Mouse (Mus musculus) embryonic facial prominence, embryonic 15.5 days (tissue): ENCODE measurements around the gene Cited4. TPM values are rescaled to one million over a fixed set of nuclear protein-coding genes. Genes with fewer than 3 reads are reported as not detected.

ENCODE experiments used
- ATAC-seq: fragments of 200-750 bp; cut with Nextera tagmentation; 2 replicates; pipeline ENCODE4 v1.8.0; 2017; ENCODE audit warnings: low read depth, moderate TSS enrichment; ENCODE audit not compliant: insufficient number of reproducible peaks, low FRiP score, low TSS enrichment
- H3K27ac ChIP-seq: fragments of 300-500 bp; sonication (generic); replicated peaks from 2 replicates; pipeline ENCODE4 v1.5.1; 2015; ENCODE audit warnings: mild to moderate bottlenecking, inconsistent platforms
- H3K27me3 ChIP-seq: fragments of 300-500 bp; sonication (generic); 2 replicates; pipeline ENCODE4 v1.6.1; 2015; ENCODE audit warnings: inconsistent platforms
- H3K36me3 ChIP-seq: fragments of 300-500 bp; sonication (generic); 2 replicates; pipeline ENCODE4 v1.6.1; 2015; ENCODE audit warnings: mild to moderate bottlenecking, inconsistent platforms
- H3K4me1 ChIP-seq: fragments of 300-500 bp; sonication (generic); 2 replicates; pipeline ENCODE4 v1.6.1; 2015; ENCODE audit warnings: inconsistent platforms
- H3K4me2 ChIP-seq: fragments of 300-500 bp; sonication (generic); replicated peaks from 2 replicates; pipeline ENCODE4 v1.6.1; 2015; ENCODE audit warnings: mild to moderate bottlenecking, inconsistent platforms
- H3K4me3 ChIP-seq: fragments of 300-500 bp; sonication (generic); replicated peaks from 2 replicates; pipeline ENCODE4 v1.5.1; 2015; ENCODE audit warnings: mild to moderate bottlenecking, inconsistent platforms
- H3K9ac ChIP-seq: fragments of 300-500 bp; sonication (generic); 2 replicates; pipeline ENCODE4 v1.6.1; 2015; ENCODE audit warnings: inconsistent platforms
- H3K9me3 ChIP-seq: fragments of 300-500 bp; sonication (generic); replicated peaks from 2 replicates; pipeline ENCODE4 v1.6.1; 2016; ENCODE audit warnings: inconsistent platforms
- WGBS: fragments of 180-500 bp; shearing (Covaris S2); methylation state at CpG from one replicate; pipeline ENCODE4 v1.1.7; 2015; 5-methylcytosine and 5-hydroxymethylcytosine counted together
- polyA plus RNA-seq: library from polyadenylated mRNA; unstranded; fragments of >200 nt; fragmentation: Nextera tagmentation; extraction: Ambion mirVana; gene quantifications from 2 replicates; pipeline ENCODE4 v1.2.1, GENCODE M21; 2015

The Cited4 gene
- 5.6 and 6.8 TPM in 2 replicates for polyA plus RNA-seq

DNA sequence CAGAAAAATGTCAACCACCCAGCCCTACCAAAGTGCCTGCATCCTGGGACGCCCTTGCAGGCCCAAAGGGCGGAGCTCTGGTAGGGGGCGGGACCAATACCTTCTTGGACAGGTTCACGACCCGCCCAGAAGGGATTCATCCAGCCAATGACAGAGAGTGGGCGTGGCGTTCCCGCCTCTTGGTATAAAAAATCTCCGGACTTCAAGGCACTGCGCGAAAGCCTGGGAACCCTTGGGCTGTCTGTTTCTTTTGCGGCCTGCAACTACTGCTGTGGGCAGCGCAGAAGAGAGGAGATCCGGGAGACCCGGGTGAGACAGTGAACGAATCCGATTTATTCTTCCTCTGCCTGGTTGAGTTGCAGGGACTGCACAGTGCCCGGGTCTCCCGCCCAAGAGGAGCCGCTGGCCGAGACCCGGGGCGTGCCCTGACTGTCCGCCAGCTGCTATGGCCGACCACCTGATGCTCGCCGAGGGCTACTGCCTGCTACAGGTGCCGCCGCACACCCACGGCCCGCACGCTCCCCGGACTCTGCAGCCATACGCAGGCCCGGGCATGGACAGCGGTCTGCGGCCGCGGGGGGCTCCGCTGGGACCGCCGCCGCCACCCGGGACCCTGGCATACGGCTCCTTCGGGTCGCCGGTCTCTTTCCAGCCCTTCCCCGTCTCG, at the start of gene Cited4:
Cited4 (plus strand) TSS at position 215 of the 667 bp plus-strand sequence.
- Histone ChIP-seq H3K36me3 (no peaks in the 10 kb centered on the region), H3K9ac (peak within 1 kb of the TSS; percentile 31), H3K27me3 (peaks cover 28% of the 10 kb centered on the region), H3K4me1 (peaks cover 17% of the 10 kb centered on the region; the same call in 1 of the 2 replicates), H3K4me3 (peak within 1 kb of the TSS; percentile 53), H3K9me3 (no peaks in the 10 kb centered on the region), H3K4me2 (peak within 1 kb of the TSS; percentile 99), H3K27ac (no peak within 1 kb of the TSS)
- ATAC-seq = peak; percentile 86
- under 1% methylated on average over 50 of the region's 50 CpGs for WGBS

DNA sequence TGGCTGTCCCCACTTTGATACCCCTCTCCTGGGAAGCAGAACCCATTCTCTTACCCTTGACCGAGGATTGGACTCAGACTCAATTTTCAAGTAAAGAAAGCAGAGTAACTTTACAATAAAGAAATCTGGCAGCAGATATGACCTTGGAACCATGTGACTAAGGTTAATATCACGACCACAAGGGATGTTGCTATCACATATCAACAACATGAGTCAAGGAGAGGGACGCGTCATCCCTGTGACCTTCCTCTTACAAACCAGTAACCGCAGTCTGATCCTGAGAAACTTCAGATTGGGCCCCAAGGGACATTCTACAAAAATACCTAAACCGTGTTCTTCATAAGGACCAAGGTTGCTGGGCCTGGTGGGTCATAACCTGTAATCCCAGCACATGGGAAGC, 38.6 kb upstream of the Cited4 start:
- no peaks in the 10 kb centered on the region for H3K36me3 ChIP-seq
- WGBS = 83% methylated on average over 6 of the region's 6 CpGs
- no peaks in the 10 kb centered on the region for H3K9me3 ChIP-seq
- no peak overlapping the region for H3K27ac ChIP-seq
- no peaks in the 10 kb centered on the region for H3K27me3 ChIP-seq
- ATAC-seq = no peak
- no peak overlapping the region for H3K4me3 ChIP-seq
- no peak overlapping the region for H3K9ac ChIP-seq
- no peaks in the 10 kb centered on the region for H3K4me1 ChIP-seq
- no peak overlapping the region for H3K4me2 ChIP-seq

- Histone ChIP-seq H3K4me1 (no peaks in the 10 kb centered on the region), H3K9ac (no peak overlapping the region), H3K9me3 (no peaks in the 10 kb centered on the region), H3K4me2 (no peak overlapping the region), H3K4me3 (no peak overlapping the region), H3K27me3 (no peaks in the 10 kb centered on the region), H3K36me3 (no peaks in the 10 kb centered on the region), H3K27ac (no peak overlapping the region)
- ATAC-seq = no peak
- WGBS = 74% methylated on average over 8 of the region's 8 CpGs
Measured at GRCm38 (mm10) chr4:120630218-120630931, 36.0 kb upstream of the Cited4 start.

GRCm38 (mm10) chr4:120631828-120632227, 34.5 kb upstream of the Cited4 start:
- H3K9me3 ChIP-seq = no peaks in the 10 kb centered on the region
- H3K4me3 ChIP-seq = no peak overlapping the region
- ATAC-seq = no peak
- WGBS = 74% methylated on average over 6 of the region's 6 CpGs
- H3K27me3 ChIP-seq = no peaks in the 10 kb centered on the region
- H3K9ac ChIP-seq = no peak overlapping the region
- H3K36me3 ChIP-seq = no peaks in the 10 kb centered on the region
- no peak overlapping the region for H3K27ac ChIP-seq
- H3K4me2 ChIP-seq = no peak overlapping the region
- H3K4me1 ChIP-seq = no peaks in the 10 kb centered on the region

- Histone ChIP-seq H3K9ac (no peak overlapping the region), H3K27me3 (no peaks in the 10 kb centered on the region), H3K4me2 (no peak overlapping the region), H3K27ac (no peak overlapping the region), H3K4me3 (no peak overlapping the region), H3K9me3 (no peaks in the 10 kb centered on the region), H3K36me3 (no peaks in the 10 kb centered on the region), H3K4me1 (no peaks in the 10 kb centered on the region)
- no peak for ATAC-seq
- 61% methylated on average over 2 of the region's 2 CpGs for WGBS
Measured at GRCm38 (mm10) chr4:120635351-120635750, 31.0 kb upstream of the Cited4 start.

- Histone ChIP-seq H3K27ac (no peak overlapping the region), H3K4me3 (no peak overlapping the region), H3K9ac (no peak overlapping the region), H3K9me3 (no peaks in the 10 kb centered on the region), H3K27me3 (no peaks in the 10 kb centered on the region), H3K4me1 (no peaks in the 10 kb centered on the region), H3K36me3 (no peaks in the 10 kb centered on the region), H3K4me2 (no peak overlapping the region)
- no peak for ATAC-seq
- 77% methylated on average over 6 of the region's 6 CpGs for WGBS
Measured at GRCm38 (mm10) chr4:120641946-120642345, 24.4 kb upstream of the Cited4 start.

DNA sequence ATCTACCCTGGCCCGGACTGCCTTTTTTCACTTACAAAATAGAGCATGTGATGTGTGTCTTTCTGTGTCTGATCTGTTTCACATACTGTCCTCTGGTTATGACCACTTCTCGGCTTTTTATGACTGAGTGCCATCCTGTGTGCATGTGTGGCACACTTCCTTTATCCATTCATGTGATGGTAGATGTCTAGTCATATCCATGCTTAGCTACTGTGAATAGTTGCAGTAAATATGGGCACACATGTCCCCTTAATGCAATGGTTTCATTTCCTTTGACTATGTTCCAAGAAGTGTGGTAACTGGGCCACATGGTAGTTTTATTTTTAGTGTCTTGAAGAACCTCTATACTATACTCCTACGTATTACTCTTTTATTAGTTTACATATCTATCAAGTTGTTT, 22.5 kb upstream of the Cited4 start:
- H3K36me3 ChIP-seq = no peaks in the 10 kb centered on the region
- no peak overlapping the region for H3K4me3 ChIP-seq
- no peaks in the 10 kb centered on the region for H3K9me3 ChIP-seq
- no peak overlapping the region for H3K27ac ChIP-seq
- H3K4me2 ChIP-seq = no peak overlapping the region
- 77% methylated on average over 3 of the region's 3 CpGs for WGBS
- peaks cover 14% of the 10 kb centered on the region for H3K27me3 ChIP-seq
- ATAC-seq = no peak
- H3K9ac ChIP-seq = no peak overlapping the region
- no peaks in the 10 kb centered on the region for H3K4me1 ChIP-seq

DNA sequence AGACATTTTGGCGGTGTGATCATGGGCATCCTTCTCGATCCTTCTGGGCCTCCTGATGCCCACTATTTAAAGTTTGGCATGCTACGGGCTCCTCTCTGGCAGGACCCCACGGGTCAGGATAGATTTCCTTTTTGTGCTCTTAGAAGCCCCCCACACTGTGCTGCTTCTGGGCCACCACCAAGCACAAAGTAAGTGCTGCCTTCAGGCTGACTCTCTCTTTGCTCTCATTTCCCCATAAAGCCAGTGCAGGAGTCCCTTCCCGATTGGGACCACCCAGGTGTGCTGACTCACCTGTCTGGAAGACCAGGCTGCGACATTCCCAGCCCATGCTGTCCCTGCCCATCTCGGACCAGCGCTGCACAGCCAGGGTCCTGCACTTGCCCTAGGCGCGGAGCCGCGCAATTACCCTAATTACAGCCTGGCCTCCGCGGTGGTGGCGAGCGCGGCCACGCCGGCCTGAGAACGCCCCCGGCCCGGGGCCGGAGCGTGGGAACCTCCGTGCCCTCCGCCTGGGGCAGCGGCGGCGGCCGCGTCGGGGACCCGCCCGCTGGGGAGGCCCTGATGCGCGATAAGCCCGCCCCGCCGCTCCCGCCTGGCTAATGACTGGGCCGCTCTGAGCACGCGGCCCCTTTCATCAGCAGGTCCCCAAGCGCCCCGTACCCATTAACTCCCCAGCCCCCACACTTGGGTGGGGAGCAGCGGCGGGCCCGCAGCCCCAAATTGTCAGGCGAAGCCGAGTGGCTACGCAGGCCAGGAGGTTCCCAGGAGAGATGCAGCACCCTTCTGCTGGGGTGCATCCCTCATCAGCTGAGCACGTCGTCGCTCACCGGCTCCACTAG, 16.8 kb upstream of the Cited4 start:
- H3K36me3 ChIP-seq = no peaks in the 10 kb centered on the region
- H3K9me3 ChIP-seq = no peaks in the 10 kb centered on the region
- H3K4me3 ChIP-seq = peak overlapping the region; percentile 40
- H3K9ac ChIP-seq = no peak overlapping the region
- H3K27me3 ChIP-seq = peaks cover 40% of the 10 kb centered on the region
- 5% methylated on average over 46 of the region's 55 CpGs for WGBS
- peak; percentile 63 for ATAC-seq
- H3K27ac ChIP-seq = no peak overlapping the region
- peaks cover 7% of the 10 kb centered on the region for H3K4me1 ChIP-seq
- H3K4me2 ChIP-seq = peak overlapping the region; percentile 75

DNA sequence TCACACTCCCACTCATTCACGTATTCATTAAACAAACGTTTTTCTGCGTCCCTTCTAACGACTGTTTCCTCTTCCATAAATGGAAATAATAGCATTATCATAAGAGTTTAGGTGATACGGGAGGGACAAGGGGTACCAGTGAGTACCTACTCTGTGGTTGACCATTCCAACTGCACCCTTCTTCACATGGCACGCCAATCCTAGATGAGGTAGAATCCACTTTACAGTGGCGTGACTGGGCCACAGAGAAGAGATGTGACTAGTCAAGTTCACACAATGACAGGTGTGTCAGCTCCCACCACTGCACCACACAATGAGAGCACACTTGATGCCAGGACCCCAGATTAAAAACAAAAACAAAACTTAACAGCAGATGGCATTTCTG, 16.2 kb upstream of the Cited4 start:
- Histone ChIP-seq H3K9me3 (no peaks in the 10 kb centered on the region), H3K4me3 (peak overlapping the region; percentile 40), H3K4me2 (peak overlapping the region; percentile 75), H3K36me3 (no peaks in the 10 kb centered on the region), H3K4me1 (peaks cover 7% of the 10 kb centered on the region), H3K27ac (no peak overlapping the region), H3K27me3 (peaks cover 40% of the 10 kb centered on the region), H3K9ac (no peak overlapping the region)
- 20% methylated on average over 7 of the region's 7 CpGs for WGBS
- no peak for ATAC-seq

- H3K9me3 ChIP-seq = no peaks in the 10 kb centered on the region
- H3K36me3 ChIP-seq = no peaks in the 10 kb centered on the region
- no peak for ATAC-seq
- no peak overlapping the region for H3K4me3 ChIP-seq
- H3K27ac ChIP-seq = no peak overlapping the region
- no peaks in the 10 kb centered on the region for H3K4me1 ChIP-seq
- H3K27me3 ChIP-seq = peaks cover 8% of the 10 kb centered on the region
- H3K4me2 ChIP-seq = no peak overlapping the region
- no peak overlapping the region for H3K9ac ChIP-seq
- 74% methylated on average over 8 of the region's 8 CpGs for WGBS
Measured at GRCm38 (mm10) chr4:120655898-120656297, 10.5 kb upstream of the Cited4 start.

- WGBS = 71% methylated on average over 4 of the region's 4 CpGs
- Histone ChIP-seq H3K27ac (no peak overlapping the region), H3K4me1 (no peaks in the 10 kb centered on the region), H3K9me3 (no peaks in the 10 kb centered on the region), H3K27me3 (0 out of 2 replicates have a peak, but pooled peaks cover 3% of the 10 kb centered on the region), H3K9ac (no peak overlapping the region), H3K4me2 (no peak overlapping the region), H3K4me3 (no peak overlapping the region), H3K36me3 (no peaks in the 10 kb centered on the region)
- ATAC-seq = no peak
Measured at GRCm38 (mm10) chr4:120660485-120660884, 5.9 kb upstream of the Cited4 start.
